Mouse (Mus musculus): ENCODE measurements around the gene Pola1.

The Pola1 gene

DNA sequence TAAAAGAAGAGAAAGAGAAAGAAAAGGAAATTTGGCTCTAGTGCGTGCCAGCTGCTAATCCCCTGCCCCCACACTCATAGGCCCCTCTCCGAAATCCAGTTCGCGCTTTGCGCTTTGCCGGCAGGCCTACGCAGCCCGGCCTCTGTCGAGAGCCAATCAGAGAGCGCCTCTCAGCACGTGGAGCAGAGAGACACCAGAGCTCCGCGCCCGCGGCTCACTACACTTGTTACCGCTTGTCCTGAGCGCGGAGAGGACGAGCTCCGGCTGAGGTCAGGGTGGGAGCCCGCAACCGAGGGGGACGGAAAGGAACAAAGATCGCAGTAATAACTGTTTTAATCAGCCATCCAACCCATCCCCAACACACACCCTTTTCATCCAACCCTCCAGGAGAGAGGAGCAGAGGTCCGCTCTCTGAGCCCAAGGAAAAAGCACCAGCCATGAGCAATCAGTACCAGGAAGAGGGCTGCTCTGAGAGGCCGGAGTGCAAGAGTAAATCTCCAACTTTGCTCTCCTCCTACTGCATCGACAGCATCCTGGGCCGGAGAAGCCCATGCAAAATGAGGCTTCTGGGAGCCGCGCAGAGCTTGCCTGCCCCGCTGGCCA is 345.6 kb downstream of the Pola1 start, which contains the start of gene Arx:
Arx (plus strand) TSS at position 155 of the 603 bp plus-strand sequence.
- DNase-seq: no peak

DNA sequence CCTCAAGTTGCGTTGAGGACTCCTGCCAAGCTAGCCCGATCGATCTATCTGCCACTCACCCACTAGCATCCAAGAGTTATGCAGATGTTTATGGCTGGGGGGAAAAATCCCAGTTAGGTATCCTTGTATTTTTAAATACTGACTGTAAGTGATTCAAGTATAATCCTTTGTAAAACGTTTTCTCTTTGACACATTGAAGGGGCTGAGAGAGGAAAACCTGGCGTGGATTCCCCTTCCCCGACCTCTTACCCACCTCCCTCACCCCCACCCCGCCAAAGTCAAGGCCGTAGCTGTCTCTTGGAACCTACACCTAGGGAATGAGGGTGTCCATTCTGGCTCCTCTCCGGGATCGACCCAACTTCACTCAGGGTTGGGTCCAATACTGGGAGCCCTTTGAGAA is 346.9 kb downstream of the Pola1 start:
- no peak for DNase-seq

DNA sequence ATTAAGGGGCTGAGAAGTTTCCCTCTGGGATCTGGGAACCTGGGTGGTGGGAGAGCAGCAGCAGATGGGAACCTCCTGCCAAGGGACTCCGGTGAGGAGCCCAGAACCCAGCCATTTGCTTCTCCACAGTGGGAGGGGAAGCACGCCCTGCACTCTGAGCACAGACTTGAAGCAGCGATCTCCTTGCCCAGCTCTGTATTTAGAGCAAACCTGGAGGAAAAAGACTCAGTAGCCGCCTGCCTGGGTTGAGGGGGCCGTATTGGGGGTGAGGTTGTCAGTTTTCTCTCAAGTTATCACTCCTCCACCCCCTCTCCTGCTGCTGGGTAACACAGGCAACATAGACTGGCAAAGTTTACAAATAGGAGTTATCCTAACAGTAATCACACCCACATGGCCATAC is 350.2 kb downstream of the Pola1 start:
- no peak for DNase-seq

DNA sequence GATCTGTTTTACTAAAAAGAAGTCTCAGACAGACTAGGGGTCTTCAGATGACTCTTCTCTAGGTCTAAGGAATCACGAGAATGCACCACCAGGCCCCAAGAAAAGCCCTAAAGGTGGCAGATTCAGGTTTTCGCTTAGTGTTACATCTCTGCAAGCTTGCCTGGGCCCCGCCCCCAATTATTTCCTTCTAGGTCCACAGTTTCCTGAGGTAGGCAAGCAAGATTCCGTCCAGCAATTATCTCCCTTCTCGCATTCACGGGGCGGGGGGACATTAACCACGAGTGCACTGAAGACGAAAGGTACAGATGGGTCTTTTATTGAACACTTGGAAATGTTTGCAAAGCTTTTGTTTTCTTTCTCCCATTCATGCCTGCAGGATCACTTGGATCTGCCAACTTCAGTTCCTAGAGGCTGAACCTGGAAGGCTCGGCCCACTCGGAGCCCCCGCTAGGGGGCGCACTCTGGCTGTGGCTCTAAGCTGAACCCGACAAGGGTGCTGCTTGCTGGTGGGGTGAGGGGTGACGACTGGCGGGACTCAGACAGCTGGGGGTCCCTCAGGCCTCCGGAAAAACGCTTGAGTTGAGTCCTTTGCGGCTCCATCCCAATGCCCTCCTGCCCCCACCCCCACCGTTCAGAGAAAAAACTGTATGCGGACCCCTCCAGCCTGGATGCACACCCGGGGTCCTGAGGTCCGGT is 350.8 kb downstream of the Pola1 start:
- DNase-seq: no peak

DNA sequence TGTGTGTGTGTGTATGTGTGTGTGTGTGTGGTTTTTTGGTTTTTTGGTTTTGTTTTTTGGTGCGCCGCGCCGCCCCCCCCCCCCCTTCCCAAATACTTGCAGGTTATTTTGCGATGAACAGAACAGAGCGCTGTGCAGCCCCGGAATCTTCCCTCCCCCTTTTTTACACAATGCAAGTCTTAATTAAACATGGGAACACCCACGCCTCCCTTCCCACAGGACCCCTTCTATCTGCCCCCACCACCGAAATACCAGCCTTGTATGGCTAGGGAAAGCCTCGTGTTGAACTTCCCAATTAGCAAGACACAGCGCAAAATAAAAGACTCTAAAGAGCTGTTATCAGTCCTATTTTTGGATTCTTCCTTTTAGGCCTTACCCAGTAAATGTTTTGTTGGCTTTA is 352.0 kb downstream of the Pola1 start:
- no peak for DNase-seq

DNA sequence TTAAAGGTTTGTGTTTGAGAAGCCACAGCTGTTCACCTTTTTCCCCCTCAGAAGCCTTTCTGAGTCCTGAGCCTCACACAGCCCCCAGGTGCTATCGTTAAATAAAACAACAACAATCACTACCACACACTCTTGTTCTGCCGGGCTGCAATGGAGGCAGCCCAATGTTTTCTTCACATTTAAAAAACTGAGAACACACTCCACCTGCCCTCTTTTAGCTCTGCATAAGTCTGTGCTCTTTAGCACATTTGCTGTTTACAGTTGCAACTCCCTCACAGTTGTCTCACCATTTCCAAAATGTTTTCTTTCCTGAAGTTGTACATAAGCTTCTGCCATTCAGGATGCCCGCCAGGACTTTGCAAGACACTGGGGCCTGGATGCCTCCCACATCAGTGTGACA is 356.3 kb downstream of the Pola1 start:
- no peak for DNase-seq
